Mouse (Mus musculus) heart, postnatal 10 days (tissue): ENCODE data around the gene Pla2g4c. TPM values are rescaled to one million over a fixed set of nuclear protein-coding genes. Genes with fewer than 3 reads are reported as not detected.

Experiments
- DNase-seq, 2 experiments: peaks; one replicate each; pipeline ENCODE4 v3.0.0; 2021
- intact Hi-C: fragments of 180-260 bp; cut with DNase I; formaldehyde crosslinking; loops from one replicate; pipeline ENCODE4 v1.15.1; 2025
- total RNA-seq, 2 experiments: library from RNA; stranded (reverse); gene quantifications; 2 replicates each; pipeline ENCODE4 v1.2.3; 2021

Gene Pla2g4c
- total RNA-seq, 2 experiments from 2014 or later = 0.17 to 0.32 TPM

DNA sequence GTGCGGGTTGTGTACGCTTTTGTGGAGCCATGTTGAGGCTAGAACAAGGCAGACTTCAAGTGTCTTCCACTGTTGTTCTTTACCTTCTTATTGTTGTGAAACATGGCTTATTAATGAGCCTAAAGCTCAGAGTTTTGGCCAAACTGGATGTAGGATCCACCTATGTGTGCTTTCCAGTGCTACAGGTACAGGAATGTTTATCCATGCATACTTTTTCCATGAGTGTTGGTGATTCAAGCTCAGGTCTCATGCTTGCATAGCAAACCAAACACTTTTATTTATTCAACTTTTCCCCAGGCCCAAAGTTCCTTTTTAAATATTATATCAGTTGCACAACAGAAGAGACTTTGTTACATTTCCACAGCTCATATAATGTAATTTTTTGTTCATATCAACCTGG, 6.1 kb downstream of the Pla2g4c start:
- intact Hi-C loops = no loop called here
- DNase-seq = no peak

DNA sequence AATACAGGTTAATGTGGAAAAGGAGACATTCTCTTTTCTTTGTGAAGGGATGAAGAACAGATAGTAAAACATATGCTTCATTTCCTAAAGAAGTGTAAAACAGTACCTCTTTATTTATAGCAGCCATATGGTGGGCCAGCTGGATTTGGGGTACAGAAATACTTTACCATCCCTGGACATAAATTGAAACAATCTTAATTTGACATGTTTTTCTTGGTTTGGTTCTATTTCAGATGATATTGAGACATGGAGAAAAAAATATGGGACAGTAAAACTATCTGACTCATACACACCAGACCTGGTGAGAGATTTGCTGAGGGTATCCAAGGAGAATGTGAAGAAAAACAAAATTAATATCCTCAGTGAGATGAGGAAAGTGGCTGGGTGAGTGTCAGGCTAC, 31.5 kb downstream of the Pla2g4c start:
- intact Hi-C loops = no loop called here
- no peak for DNase-seq

DNA sequence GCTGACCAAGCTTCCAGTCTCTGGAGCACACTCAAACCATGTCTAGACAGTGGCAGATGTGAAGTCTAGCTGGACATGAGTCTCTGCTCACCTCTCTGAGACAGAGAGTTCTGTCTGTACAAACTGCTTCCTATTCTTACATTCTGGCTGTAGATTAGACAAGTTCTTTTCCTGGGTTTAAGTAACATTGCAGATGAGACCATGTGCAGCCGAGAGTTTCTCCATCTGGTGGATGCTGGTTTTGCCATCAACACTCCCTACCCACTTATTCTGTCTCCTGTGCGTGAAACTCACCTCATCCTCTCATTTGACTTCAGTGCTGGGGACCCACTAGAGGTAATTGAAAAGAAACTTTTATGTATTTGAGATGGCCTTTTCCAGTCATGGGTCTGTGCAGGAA, 56.1 kb downstream of the Pla2g4c start:
- no peak for DNase-seq
- intact Hi-C loops = no loop called here

DNA sequence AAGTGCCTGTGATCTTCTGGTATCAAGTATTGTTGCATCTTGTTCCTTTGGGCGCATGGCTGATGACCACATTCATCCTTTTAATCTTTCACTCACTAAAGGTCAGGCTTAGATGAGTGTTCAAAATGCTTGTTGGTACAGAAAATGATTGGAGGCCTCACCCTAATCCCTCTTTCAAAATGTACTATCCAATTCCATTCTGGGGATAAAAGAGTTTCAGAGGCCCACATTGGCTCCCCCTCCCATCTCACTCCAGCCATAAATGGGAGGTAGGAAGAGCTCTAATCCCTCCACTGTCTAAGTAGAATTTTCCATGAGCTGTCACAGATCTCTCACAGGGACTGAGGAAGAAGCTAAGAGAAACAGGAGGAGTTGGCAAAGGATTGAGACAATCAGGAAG, 73.4 kb downstream of the Pla2g4c start, which contains the start of gene Cabp5:
Cabp5 (plus strand) TSS at position 301 of the 400 bp plus-strand sequence.
- DNase-seq = no peak
- intact Hi-C loops = no loop called here

Other genes starting within 250 kb of the Pla2g4c start
- not detected for gene Vmn1r85, start 229.5 kb upstream of the Pla2g4c start, total RNA-seq
- gene Vmn1r86, start 204.7 kb upstream of the Pla2g4c start, total RNA-seq = not detected
- not detected for gene Vmn1r87, start 184.5 kb upstream of the Pla2g4c start, total RNA-seq
- under 1 TPM; 0.07 TPM for gene Vmn1r88, start 165.1 kb upstream of the Pla2g4c start, total RNA-seq
- gene Vmn1r89, start 111.6 kb upstream of the Pla2g4c start, total RNA-seq = not detected
- gene Lig1, start 47.4 kb upstream of the Pla2g4c start, total RNA-seq = 10 to 100 TPM; 14.4 to 16.0 TPM
- 1 to 10 TPM; 6.6 to 7.4 TPM for gene Zswim9, start 45.9 kb upstream of the Pla2g4c start, total RNA-seq
- not detected for gene Cabp5, start 73.5 kb downstream of the Pla2g4c start, total RNA-seq
- gene Bsph1, start 126.2 kb downstream of the Pla2g4c start, total RNA-seq = not detected
- gene Bsph2, start 246.4 kb downstream of the Pla2g4c start, total RNA-seq = not detected